Mouse (Mus musculus) lung, embryonic 16.5 days (tissue): Measurements from ENCODE around the gene Paip2b. TPM values are rescaled to one million over a fixed set of nuclear protein-coding genes. Genes with fewer than 3 reads are reported as not detected.

ENCODE experiments used
- ATAC-seq: fragments of 200-750 bp; cut with Nextera tagmentation; 2 replicates; pipeline ENCODE4 v1.8.0; 2017; ENCODE audit warnings: low read depth, mild to moderate bottlenecking, moderate library complexity
- H3K27ac ChIP-seq: fragments of 300-500 bp; sonication (generic); 2 replicates; pipeline ENCODE4 v1.5.1; 2014; ENCODE audit warnings: mild to moderate bottlenecking, control low read depth, low read length
- H3K27me3 ChIP-seq: fragments of 300-500 bp; sonication (generic); 2 replicates; pipeline ENCODE4 v1.6.1; 2014; ENCODE audit warnings: low read depth, low read length, mixed read lengths; ENCODE audit not compliant: control insufficient read depth, insufficient read depth
- H3K36me3 ChIP-seq: fragments of 300-500 bp; sonication (generic); 2 replicates; pipeline ENCODE4 v1.6.1; 2014; ENCODE audit warnings: low read length; ENCODE audit not compliant: control insufficient read depth, insufficient read depth
- H3K4me1 ChIP-seq: fragments of 300-500 bp; sonication (generic); replicated peaks from 2 replicates; pipeline ENCODE4 v1.6.1; 2014; ENCODE audit warnings: low read length, mixed read lengths; ENCODE audit not compliant: control insufficient read depth, insufficient read depth
- H3K4me2 ChIP-seq: fragments of 300-500 bp; sonication (generic); 2 replicates; pipeline ENCODE4 v1.6.1; 2014; ENCODE audit warnings: low read depth, low read length, control low read depth
- H3K4me3 ChIP-seq: fragments of 300-500 bp; sonication (generic); 2 replicates; pipeline ENCODE4 v1.5.1; 2014; ENCODE audit warnings: mild to moderate bottlenecking, low read length, control low read depth
- H3K9ac ChIP-seq: fragments of 300-500 bp; sonication (generic); 2 replicates; pipeline ENCODE4 v1.6.1; 2014; ENCODE audit warnings: low read length, control low read depth
- H3K9me3 ChIP-seq: fragments of 300-500 bp; sonication (generic); 2 replicates; pipeline ENCODE4 v1.6.1; 2016; ENCODE audit warnings: low read length; ENCODE audit not compliant: control insufficient read depth
- WGBS: fragments of 180-500 bp; shearing (Covaris S2); extraction: QIAGEN DNeasy Blood & Tissue Kit; methylation state at CpG from one replicate; pipeline ENCODE4 v1.1.7; 2014; 5-methylcytosine and 5-hydroxymethylcytosine counted together
- polyA plus RNA-seq: library from polyadenylated mRNA; unstranded; fragments of >200 nt; fragmentation: Nextera tagmentation; extraction: Ambion mirVana; gene quantifications from 2 replicates; pipeline ENCODE4 v1.2.1, GENCODE M21; 2015

The Paip2b gene
- 17.4 and 18.2 TPM in 2 replicates for polyA plus RNA-seq

DNA sequence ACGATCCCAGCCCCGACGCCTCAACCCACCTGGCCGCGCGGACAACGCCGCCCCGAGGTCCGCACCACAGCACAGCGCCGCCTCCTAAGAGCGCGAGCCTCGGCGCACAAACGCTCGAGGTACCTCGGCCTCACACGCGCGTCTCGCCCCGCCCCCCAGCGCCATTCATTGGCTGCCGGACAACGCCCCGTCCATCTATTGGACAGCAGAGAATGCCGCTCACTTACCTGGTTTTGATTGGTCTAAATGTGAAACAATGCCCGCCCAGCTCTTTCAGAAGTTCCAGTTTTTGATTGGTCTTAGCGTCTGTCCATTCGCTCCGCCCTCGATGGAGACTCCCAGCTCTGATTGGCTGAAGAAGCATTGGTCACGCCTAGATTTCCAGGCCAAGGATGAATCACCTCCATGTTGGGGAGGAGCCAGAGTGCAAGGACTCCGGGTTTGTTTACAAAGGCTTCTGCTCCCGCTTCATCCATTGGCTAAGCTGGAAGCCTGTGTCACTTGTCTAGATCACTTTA is at the start of gene Paip2b:
Gene Paip2b, minus strand, starts transcription at position 136 of the 518 bp plus-strand sequence.
- Histone ChIP-seq H3K27me3 (no peaks in the 10 kb centered on the region), H3K4me2 (peak within 1 kb of the TSS; percentile 96), H3K9me3 (no peaks in the 10 kb centered on the region), H3K4me3 (peak within 1 kb of the TSS; percentile 67), H3K36me3 (no peaks in the 10 kb centered on the region), H3K4me1 (peaks cover 3% of the 10 kb centered on the region; the same call in 1 of the 2 replicates), H3K27ac (peak within 1 kb of the TSS; percentile 86), H3K9ac (peak within 1 kb of the TSS; percentile 77)
- ATAC-seq = peak; percentile 99
- WGBS = under 1% methylated on average over 37 of the region's 37 CpGs

DNA sequence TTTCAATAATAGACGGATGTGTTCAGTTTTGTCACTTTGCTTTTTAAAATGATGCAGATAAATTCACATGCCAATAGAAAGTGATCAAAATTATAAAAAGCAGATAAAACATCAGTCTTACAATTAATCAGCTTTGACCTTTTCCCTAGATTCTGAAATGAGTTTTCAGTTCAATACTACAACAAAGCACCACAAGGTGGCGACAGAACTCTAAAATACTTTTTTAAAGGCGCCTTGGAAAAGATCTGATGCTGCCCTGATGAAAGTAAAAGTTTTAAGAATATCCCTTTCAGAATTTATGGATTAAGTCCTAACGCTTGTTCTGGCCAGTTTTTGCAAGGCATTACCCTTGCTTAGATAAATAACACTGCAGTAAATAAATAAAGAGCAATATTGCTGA is 48.3 kb upstream of the Paip2b start:
- Histone ChIP-seq H3K9me3 (no peaks in the 10 kb centered on the region), H3K27me3 (no peaks in the 10 kb centered on the region), H3K9ac (no peak overlapping the region), H3K27ac (no peak overlapping the region), H3K36me3 (no peaks in the 10 kb centered on the region), H3K4me2 (no peak overlapping the region), H3K4me1 (no peaks in the 10 kb centered on the region), H3K4me3 (no peak overlapping the region)
- WGBS = 4% methylated on average over 4 of the region's 4 CpGs
- ATAC-seq = no peak

DNA sequence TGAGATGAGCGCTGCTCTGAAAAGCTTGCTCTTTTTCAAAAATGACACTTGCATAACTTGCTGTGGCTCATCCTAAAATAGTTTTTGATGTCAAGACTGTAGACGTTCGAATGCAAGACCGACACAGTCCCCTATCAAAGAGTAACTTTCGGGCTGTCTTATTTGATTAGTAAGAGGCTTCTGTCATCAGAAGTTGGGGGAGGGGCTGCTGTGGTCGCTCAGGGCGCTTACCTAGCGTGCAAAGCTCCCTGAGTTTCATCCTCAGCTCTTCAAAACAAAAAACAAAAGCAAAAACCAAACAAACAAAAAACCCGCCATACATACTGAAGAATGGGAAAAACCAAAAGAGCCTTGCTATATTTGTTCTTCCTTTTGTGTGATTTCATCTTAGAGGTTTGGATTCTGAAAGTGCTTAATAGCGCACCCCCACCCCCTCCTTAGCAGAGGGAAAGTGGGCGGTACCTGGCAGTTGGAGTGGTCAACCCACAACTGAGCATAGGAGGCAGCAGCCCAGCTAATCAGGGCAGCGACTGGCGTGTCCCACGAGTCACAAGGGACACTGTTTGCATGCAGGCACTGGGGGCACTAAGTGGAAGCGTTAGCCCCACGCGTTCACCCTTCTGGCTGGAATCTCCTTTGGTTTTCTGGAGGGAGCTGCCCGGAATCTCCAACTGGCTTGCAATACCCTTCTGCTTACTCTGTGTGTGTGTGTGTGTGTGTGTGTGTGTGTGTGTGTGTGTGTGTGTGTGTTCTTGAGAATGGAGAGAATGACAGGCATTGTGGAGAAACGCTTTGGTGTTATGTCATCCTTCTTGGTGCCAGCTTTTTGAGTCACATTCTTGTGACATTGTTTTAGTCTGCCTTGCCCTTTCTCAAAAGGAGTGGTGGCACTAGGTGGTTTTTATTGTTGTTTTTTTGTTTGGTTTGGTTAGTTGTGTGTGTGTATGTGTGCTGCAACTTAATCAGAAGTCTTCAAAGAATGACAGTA is 36.4 kb upstream of the Paip2b start:
- Histone ChIP-seq H3K4me1 (0 out of 2 replicates have a peak, but pooled peaks cover 2% of the 10 kb centered on the region), H3K27ac (peak overlapping the region; percentile 68), H3K27me3 (no peaks in the 10 kb centered on the region), H3K36me3 (no peaks in the 10 kb centered on the region), H3K9ac (peak overlapping the region; percentile 67), H3K4me2 (peak overlapping the region; percentile 93), H3K9me3 (no peaks in the 10 kb centered on the region), H3K4me3 (peak overlapping the region; percentile 68)
- WGBS = 5% methylated on average over 19 of the region's 19 CpGs
- ATAC-seq = peak; percentile 74

DNA sequence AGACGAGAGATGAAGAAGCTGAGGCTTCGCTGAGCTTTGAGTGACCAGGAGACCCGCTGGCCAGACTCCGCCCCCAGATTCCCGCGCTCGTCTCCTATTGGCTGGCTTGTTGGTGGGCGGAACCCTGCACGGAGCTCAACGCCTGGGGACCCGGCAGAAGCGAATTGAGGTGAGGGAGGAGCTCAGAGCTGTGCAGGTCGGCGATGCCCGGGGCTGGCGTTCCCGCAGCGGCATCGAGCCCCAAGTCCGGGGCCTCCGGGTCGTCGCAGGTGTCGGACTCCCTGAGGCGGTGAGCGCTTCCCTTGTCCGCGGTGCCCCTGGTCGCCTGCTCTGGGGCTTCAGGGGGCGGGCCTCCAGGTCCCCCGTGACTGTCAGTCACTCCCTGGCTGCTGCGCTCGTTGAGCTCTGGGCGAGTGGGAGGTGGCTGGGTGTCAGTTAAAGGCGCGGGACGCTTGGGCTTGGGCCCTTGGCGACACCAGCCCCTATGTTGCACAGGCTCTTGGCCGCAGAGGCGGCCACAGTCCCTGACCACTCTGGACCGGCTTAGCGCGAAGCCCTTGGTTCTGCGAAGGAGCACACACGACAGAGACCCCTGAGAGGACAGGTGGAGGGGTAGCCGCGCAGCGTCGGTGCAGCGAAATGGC is 35.5 kb upstream of the Paip2b start, which contains the start of gene Zfp638:
Gene Zfp638, plus strand, starts transcription at position 156 of the 644 bp plus-strand sequence.
- H3K9me3 ChIP-seq = no peaks in the 10 kb centered on the region
- peak; percentile 98 for ATAC-seq
- no peaks in the 10 kb centered on the region for H3K27me3 ChIP-seq
- peak within 1 kb of the TSS; percentile 67 for H3K9ac ChIP-seq
- peak within 1 kb of the TSS; percentile 68 for H3K27ac ChIP-seq
- peak within 1 kb of the TSS; percentile 93 for H3K4me2 ChIP-seq
- H3K36me3 ChIP-seq = no peaks in the 10 kb centered on the region
- WGBS = under 1% methylated on average over 50 of the region's 50 CpGs
- 0 out of 2 replicates have a peak, but pooled peaks cover 2% of the 10 kb centered on the region for H3K4me1 ChIP-seq
- peak within 1 kb of the TSS; percentile 68 for H3K4me3 ChIP-seq

DNA sequence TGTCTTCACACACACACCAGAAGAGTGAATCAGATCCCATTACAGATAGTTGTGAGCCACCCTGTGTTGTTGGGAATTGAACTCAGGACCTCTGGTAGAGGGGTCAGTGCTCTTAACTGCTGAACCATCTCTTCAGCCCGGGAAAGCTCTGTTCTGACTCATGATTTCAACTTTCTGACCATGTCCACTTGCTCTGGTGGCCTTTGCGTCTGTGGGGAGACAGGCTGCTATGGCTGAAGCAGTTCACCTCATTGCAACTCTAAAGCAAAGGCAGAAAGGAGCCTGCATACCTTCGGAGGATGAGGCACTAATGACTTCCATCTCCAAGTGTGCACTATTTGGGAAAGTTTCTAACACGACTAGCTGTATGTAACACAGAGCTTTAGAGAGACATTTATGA is 34.9 kb upstream of the Paip2b start:
- no peak overlapping the region for H3K4me3 ChIP-seq
- WGBS = 32% methylated on average over 4 of the region's 4 CpGs

DNA sequence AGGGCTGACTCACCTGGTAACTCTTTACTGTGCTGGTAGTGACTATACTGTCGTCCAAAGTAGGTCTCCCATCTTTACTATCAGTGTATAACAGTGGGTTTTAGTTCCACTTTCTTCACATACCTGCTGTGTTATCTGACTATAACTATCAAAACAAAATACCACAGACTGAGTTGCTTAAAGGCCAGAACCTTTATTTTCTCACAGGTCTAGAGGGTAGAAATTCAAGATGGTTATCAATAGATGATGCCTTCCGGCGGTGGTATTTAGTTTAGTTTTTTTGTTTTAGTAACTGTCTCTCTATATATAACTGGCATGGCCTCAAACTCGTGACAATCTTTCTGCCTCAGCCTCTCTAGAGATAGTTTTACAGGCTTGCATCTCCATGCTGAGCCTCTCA is 32.0 kb upstream of the Paip2b start:
- no peaks in the 10 kb centered on the region for H3K27me3 ChIP-seq
- H3K4me1 ChIP-seq = 0 out of 2 replicates have a peak, but pooled peaks cover 2% of the 10 kb centered on the region
- no peaks in the 10 kb centered on the region for H3K36me3 ChIP-seq
- no peak overlapping the region for H3K9ac ChIP-seq
- H3K4me2 ChIP-seq = no peak overlapping the region
- H3K9me3 ChIP-seq = no peaks in the 10 kb centered on the region
- H3K27ac ChIP-seq = no peak overlapping the region
- no peak for ATAC-seq
- no peak overlapping the region for H3K4me3 ChIP-seq
- 61% methylated on average over 4 of the region's 4 CpGs for WGBS

More for the DNA sequence above, 34.9 kb upstream of the Paip2b start:
- ATAC-seq = no peak
- no peaks in the 10 kb centered on the region for H3K27me3 ChIP-seq
- H3K9me3 ChIP-seq = no peaks in the 10 kb centered on the region
- H3K4me1 ChIP-seq = 0 out of 2 replicates have a peak, but pooled peaks cover 2% of the 10 kb centered on the region
- H3K36me3 ChIP-seq = no peaks in the 10 kb centered on the region
- H3K4me2 ChIP-seq = peak overlapping the region; percentile 93
- H3K27ac ChIP-seq = no peak overlapping the region
- H3K9ac ChIP-seq = no peak overlapping the region

DNA sequence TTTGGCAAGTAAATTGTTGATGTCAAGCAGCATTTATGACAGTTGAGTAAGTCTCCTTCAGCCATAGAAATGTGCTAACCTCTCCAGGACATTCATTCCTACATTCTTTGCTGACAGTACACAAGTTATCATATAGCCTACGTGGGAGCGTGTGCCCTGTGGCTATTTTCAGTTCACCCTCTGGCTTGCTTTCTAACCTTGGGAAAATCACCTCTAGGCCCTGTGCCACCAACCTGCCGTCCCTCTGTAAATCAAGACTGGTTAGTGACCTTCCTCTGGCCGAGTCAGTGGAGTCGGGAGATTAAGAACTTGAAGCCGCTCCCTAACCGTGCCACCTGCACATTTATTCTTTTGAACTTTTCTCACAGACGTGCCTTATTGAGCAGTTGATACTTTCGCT is 28.5 kb upstream of the Paip2b start:
- no peaks in the 10 kb centered on the region for H3K27me3 ChIP-seq
- no peaks in the 10 kb centered on the region for H3K9me3 ChIP-seq
- WGBS = 82% methylated on average over 9 of the region's 9 CpGs
- H3K36me3 ChIP-seq = no peaks in the 10 kb centered on the region
- no peaks in the 10 kb centered on the region for H3K4me1 ChIP-seq
- no peak for ATAC-seq
- no peak overlapping the region for H3K4me3 ChIP-seq
- H3K4me2 ChIP-seq = no peak overlapping the region
- no peak overlapping the region for H3K27ac ChIP-seq
- no peak overlapping the region for H3K9ac ChIP-seq

DNA sequence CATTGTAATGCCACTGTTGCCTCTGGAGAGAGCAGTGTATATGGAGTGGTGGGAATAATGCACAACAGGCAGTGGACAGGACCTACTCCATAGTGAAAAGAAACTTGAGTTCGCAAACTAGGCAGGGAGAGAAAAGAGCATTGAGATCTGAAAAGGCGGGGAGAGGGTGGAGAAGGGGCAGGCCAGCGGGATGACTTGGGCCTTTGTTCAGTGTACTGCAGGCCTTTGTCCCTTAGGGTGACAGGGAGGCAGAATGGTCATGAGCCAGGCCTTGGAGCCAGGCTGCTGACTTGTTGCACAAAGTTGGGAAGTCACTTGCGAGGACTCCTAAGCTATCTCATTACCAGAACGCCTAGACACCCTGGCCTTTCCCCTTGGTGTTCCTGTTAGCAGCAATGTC is 25.9 kb upstream of the Paip2b start:
- Histone ChIP-seq H3K9me3 (no peaks in the 10 kb centered on the region), H3K36me3 (no peaks in the 10 kb centered on the region), H3K4me3 (no peak overlapping the region), H3K27me3 (no peaks in the 10 kb centered on the region), H3K9ac (no peak overlapping the region), H3K4me1 (no peaks in the 10 kb centered on the region), H3K27ac (no peak overlapping the region), H3K4me2 (no peak overlapping the region)
- no peak for ATAC-seq
- 66% methylated on average over 5 of the region's 5 CpGs for WGBS

DNA sequence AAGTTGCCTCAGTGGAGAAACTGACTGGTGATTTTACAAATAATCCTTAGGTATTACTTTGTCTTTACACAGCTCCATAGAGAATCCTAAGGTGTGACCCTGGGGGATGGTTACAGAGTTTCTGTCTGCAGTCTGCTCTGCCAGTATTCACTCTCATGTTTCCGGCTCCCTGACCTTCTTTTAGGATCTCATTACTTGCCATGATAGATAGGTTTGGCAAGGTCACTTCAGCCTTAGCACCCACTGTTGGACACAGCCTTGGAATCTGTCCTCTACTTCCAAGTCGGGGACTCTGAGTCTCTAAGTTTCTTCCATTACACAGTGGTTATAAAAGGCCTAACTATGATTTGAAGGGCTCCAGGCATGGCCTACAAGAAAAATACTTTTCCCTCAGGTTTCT is 17.9 kb upstream of the Paip2b start:
- 75% methylated on average over 2 of the region's 2 CpGs for WGBS
- H3K36me3 ChIP-seq = no peaks in the 10 kb centered on the region
- ATAC-seq = no peak

More for the DNA sequence above, 17.9 kb upstream of the Paip2b start:
- Histone ChIP-seq H3K27ac (no peak overlapping the region), H3K4me1 (no peaks in the 10 kb centered on the region), H3K4me2 (no peak overlapping the region), H3K4me3 (no peak overlapping the region), H3K9ac (no peak overlapping the region), H3K9me3 (no peaks in the 10 kb centered on the region), H3K27me3 (no peaks in the 10 kb centered on the region)
